15 mouse cellular contexts compared by ENCODE assay signal in genomic region chr9:43983220-43983619, GRCm38 (mm10). TPM values are rescaled to one million over a fixed set of nuclear protein-coding genes. Genes with fewer than 3 reads are reported as not detected.
"Had no signal": no experiment of that assay in that cellular context is flagged by ENCODE, and none has a peak within 500 bp of the region (broad histone marks: within the 10 kb centered on the region; RNA-seq: fewer than 3 reads in every experiment).

No protein-coding gene starts in this region.

- H3K27me3 ChIP-seq: midbrain, embryonic 13.5 days had no signal

- H3K4me3 ChIP-seq: midbrain, embryonic 10.5 days; midbrain, embryonic 13.5 days; myocyte; neural tube, embryonic 13.5 days had no signal

- DNase-seq: lung, adult 18-20 months; lung, embryonic 14.5 days; lung, postnatal 4 days; right cerebral cortex, postnatal 14 days; spleen, adult 18-20 months; thymus, adult 18-20 months; thymus, postnatal 14 days; thymus, postnatal 36 days had no signal

- H3K9me3 ChIP-seq: midbrain, embryonic 10.5 days; midbrain, embryonic 13.5 days; neural tube, embryonic 13.5 days had no signal

- H3K4me2 ChIP-seq: lung, embryonic 14.5 days; midbrain, embryonic 13.5 days; neural tube, embryonic 13.5 days had no signal

- H3K36me3 ChIP-seq: midbrain, embryonic 10.5 days; midbrain, embryonic 13.5 days; neural tube, embryonic 13.5 days had no signal

- H3K4me1 ChIP-seq: neural tube, embryonic 13.5 days had no signal

- H3K27ac ChIP-seq: liver, embryonic 14.5 days; midbrain, embryonic 10.5 days; midbrain, embryonic 13.5 days; neural tube, embryonic 13.5 days had no signal

- H3K9ac ChIP-seq: liver, embryonic 14.5 days; lung, embryonic 14.5 days; midbrain, embryonic 13.5 days; neural tube, embryonic 13.5 days had no signal

- ATAC-seq: midbrain, embryonic 13.5 days; midbrain, embryonic 16.5 days had no signal

RNA-seq across cellular contexts. Expression of gene Thy1, which starts 60.0 kb away (rescaled TPM):
- polyA plus RNA-seq: midbrain, embryonic 10.5 days; myocyte; neural tube, embryonic 11.5 days had no signal
